Mouse (Mus musculus) right cerebral cortex, postnatal 36 days (tissue): Measurements from ENCODE around the gene Zfand2b.
A peak's percentile ranks its signal among the peaks of the same experiment; 100 is the strongest.

Experiments
- DNase-seq, 2 experiments: peaks; one replicate each; pipeline ENCODE4 v3.0.0; 2022; ENCODE audit warnings: low spot score in 2 of 2, mixed read lengths in 1 of 2

Zfand2b gene

GRCm38 (mm10) chr1:75168472-75169464, at the start of gene Zfand2b:
TSS of gene Zfand2b (plus strand) at chr1:75168646.
- DNase-seq: peak; percentile 91 to 92

- DNase-seq: no peak
Measured at GRCm38 (mm10) chr1:75122211-75122610, 46.2 kb upstream of the Zfand2b start.

GRCm38 (mm10) chr1:75124346-75125321, 43.8 kb upstream of the Zfand2b start, which contains the start of gene Nhej1:
TSS of gene Nhej1 (minus strand) at chr1:75125200.
- DNase-seq: peak; percentile 77 to 82

- DNase-seq: no peak
Measured at GRCm38 (mm10) chr1:75125418-75125817, 43.0 kb upstream of the Zfand2b start.

- DNase-seq: no peak
Measured at GRCm38 (mm10) chr1:75128641-75129040, 39.8 kb upstream of the Zfand2b start.

- DNase-seq: no peak
Measured at GRCm38 (mm10) chr1:75133421-75134207, 34.8 kb upstream of the Zfand2b start, which contains the start of gene Slc23a3. TSS of gene Slc23a3 (minus strand) at chr1:75133890.

GRCm38 (mm10) chr1:75136293-75136692, 32.2 kb upstream of the Zfand2b start:
- DNase-seq: no peak

GRCm38 (mm10) chr1:75136730-75137129, 31.7 kb upstream of the Zfand2b start:
- no peak for DNase-seq

GRCm38 (mm10) chr1:75138448-75138847, 30.0 kb upstream of the Zfand2b start:
- no peak for DNase-seq

- DNase-seq: no peak
Measured at GRCm38 (mm10) chr1:75140601-75141190, 27.8 kb upstream of the Zfand2b start.

GRCm38 (mm10) chr1:75141486-75142190, 26.8 kb upstream of the Zfand2b start:
- DNase-seq: peak; percentile 43 to 55

- DNase-seq: peak; percentile 92
Measured at GRCm38 (mm10) chr1:75142301-75143261, 25.9 kb upstream of the Zfand2b start, which contains the start of the genes Cnppd1 and Retreg2. TSS of gene Cnppd1 (minus strand) at chr1:75142711. TSS of gene Retreg2 (plus strand) at chr1:75142778.

GRCm38 (mm10) chr1:75145589-75145988, 22.9 kb upstream of the Zfand2b start:
- DNase-seq: no peak

GRCm38 (mm10) chr1:75147411-75148135, 20.9 kb upstream of the Zfand2b start:
- DNase-seq: no peak

- DNase-seq: no peak
Measured at GRCm38 (mm10) chr1:75148727-75149126, 19.7 kb upstream of the Zfand2b start.

GRCm38 (mm10) chr1:75155837-75156236, 12.6 kb upstream of the Zfand2b start:
- no peak for DNase-seq

- no peak for DNase-seq
Measured at GRCm38 (mm10) chr1:75158990-75159389, 9.5 kb upstream of the Zfand2b start.
